Mouse (Mus musculus) lung, embryonic 16.5 days (tissue): Measurements from ENCODE around the gene Gprc5b. TPM values are rescaled to one million over a fixed set of nuclear protein-coding genes. Genes with fewer than 3 reads are reported as not detected.

ENCODE experiments used
- polyA plus RNA-seq: library from polyadenylated mRNA; unstranded; fragments of >200 nt; fragmentation: Nextera tagmentation; extraction: Ambion mirVana; gene quantifications from 2 replicates; pipeline ENCODE4 v1.2.1, GENCODE M21; 2015

The Gprc5b gene
- polyA plus RNA-seq, 1 experiment from 2014 or later, result 5.2 TPM

Other genes with a start within 250 kb of the Gprc5b start
- 3.7 and 4.6 TPM in 2 replicates for gene Iqck, start 139.5 kb downstream of the Gprc5b start, polyA plus RNA-seq
- gene Knop1, start 139.0 kb downstream of the Gprc5b start, polyA plus RNA-seq, result 72.0 and 84.7 TPM in 2 replicates
- not detected in 2 replicates for gene Gpr139, start 189.4 kb upstream of the Gprc5b start, polyA plus RNA-seq